Mouse (Mus musculus) embryonic facial prominence, embryonic 12.5 days (tissue): ENCODE data around the gene Calu. TPM values are rescaled to one million over a fixed set of nuclear protein-coding genes. Genes with fewer than 3 reads are reported as not detected.
A peak's percentile ranks its signal among the peaks of the same experiment; 100 is the strongest.

ENCODE experiments used
- ATAC-seq: fragments of 200-750 bp; cut with Nextera tagmentation; 2 replicates; pipeline ENCODE4 v1.8.0; 2017; ENCODE audit not compliant: insufficient number of reproducible peaks, insufficient read depth, low FRiP score, low TSS enrichment
- H3K27ac ChIP-seq: fragments of 300-500 bp; sonication (generic); 2 replicates; pipeline ENCODE4 v1.5.1; 2016; ENCODE audit warnings: mild to moderate bottlenecking
- H3K27me3 ChIP-seq: fragments of 300-500 bp; sonication (generic); 2 replicates; pipeline ENCODE4 v1.6.1; 2016; ENCODE audit warnings: mild to moderate bottlenecking, moderate library complexity
- H3K36me3 ChIP-seq: fragments of 300-500 bp; sonication (generic); 2 replicates; pipeline ENCODE4 v1.6.1; 2016; ENCODE audit warnings: mild to moderate bottlenecking
- H3K4me1 ChIP-seq: fragments of 300-500 bp; sonication (generic); 2 replicates; pipeline ENCODE4 v1.6.1; 2016
- H3K4me2 ChIP-seq: fragments of 300-500 bp; sonication (generic); replicated peaks from 2 replicates; pipeline ENCODE4 v1.6.1; 2016; ENCODE audit warnings: mild to moderate bottlenecking, moderate library complexity
- H3K4me3 ChIP-seq: fragments of 300-500 bp; sonication (generic); 2 replicates; pipeline ENCODE4 v1.5.1; 2016; ENCODE audit warnings: mild to moderate bottlenecking
- H3K9ac ChIP-seq: fragments of 300-500 bp; sonication (generic); 2 replicates; pipeline ENCODE4 v1.6.1; 2016; ENCODE audit warnings: mild to moderate bottlenecking, moderate library complexity
- H3K9me3 ChIP-seq: fragments of 300-500 bp; sonication (generic); 2 replicates; pipeline ENCODE4 v1.6.1; 2016; ENCODE audit warnings: mild to moderate bottlenecking, moderate library complexity
- whole genome bisulfite sequencing: fragments of 180-500 bp; shearing (Covaris S2); methylation state at CpG from one replicate; pipeline ENCODE4 v1.1.7; 2016; 5-methylcytosine and 5-hydroxymethylcytosine counted together
- polyA plus RNA-seq: library from polyadenylated mRNA; unstranded; fragments of >200 nt; fragmentation: Nextera tagmentation; extraction: Ambion mirVana; gene quantifications from 2 replicates; pipeline ENCODE4 v1.2.1, GENCODE M21; 2016

The Calu gene
- polyA plus RNA-seq, 1 experiment from 2014 or later: 332 TPM

DNA sequence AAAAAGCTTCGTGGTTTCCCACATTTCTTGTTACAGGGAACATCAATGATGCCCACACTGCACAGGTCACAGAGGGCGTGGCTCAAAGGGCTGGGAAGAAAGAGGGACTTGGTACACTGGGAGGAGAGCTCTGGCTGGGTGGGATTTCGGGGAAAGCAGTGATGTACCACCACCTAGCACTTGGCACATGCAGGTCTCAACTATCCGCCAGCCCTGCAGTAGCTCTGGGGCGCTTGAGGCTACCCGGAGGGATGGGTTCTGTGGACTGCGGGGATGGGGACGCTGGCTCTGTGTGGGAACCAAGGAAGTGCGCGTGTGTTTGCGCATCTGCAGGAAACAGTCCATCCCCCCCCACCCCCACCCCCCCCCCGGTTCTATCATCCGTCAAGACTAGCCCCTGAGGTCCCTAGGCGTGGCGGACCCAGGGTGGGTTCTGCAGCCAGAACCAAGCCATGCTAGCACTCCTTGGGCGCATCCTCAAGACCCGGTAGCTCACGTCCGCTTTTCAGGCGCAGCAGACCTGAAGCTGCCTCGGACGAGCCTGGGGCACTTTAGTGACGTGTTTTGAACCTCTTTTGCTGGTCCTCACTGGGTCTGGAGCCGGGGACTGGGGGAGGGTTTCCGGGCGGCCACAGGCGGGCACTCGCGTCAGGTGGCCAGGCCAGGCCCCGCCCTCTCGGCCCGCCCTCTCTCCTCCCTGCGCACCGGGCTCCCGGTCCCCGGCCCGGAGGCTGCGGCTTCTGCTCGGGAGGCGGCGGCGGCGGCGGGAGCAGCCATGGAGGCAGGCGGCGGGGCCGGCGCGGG, 48.2 kb downstream of the Calu start, which contains the start of gene Ccdc136:
Gene Ccdc136, plus strand, starts transcription at position 400 of the 804 bp plus-strand sequence.
- Histone ChIP-seq H3K4me3 (peak within 1 kb of the TSS; percentile 63), H3K4me2 (peak within 1 kb of the TSS; percentile 88), H3K36me3 (no peaks in the 10 kb centered on the region), H3K27me3 (peaks cover 21% of the 10 kb centered on the region), H3K9ac (peak within 1 kb of the TSS; percentile 77), H3K4me1 (peaks cover 19% of the 10 kb centered on the region), H3K27ac (peak within 1 kb of the TSS; percentile 23; the same call in 1 of the 2 replicates), H3K9me3 (no peaks in the 10 kb centered on the region)
- WGBS: under 1% methylated on average over 44 of the region's 49 CpGs
- ATAC-seq: peak; percentile 87

DNA sequence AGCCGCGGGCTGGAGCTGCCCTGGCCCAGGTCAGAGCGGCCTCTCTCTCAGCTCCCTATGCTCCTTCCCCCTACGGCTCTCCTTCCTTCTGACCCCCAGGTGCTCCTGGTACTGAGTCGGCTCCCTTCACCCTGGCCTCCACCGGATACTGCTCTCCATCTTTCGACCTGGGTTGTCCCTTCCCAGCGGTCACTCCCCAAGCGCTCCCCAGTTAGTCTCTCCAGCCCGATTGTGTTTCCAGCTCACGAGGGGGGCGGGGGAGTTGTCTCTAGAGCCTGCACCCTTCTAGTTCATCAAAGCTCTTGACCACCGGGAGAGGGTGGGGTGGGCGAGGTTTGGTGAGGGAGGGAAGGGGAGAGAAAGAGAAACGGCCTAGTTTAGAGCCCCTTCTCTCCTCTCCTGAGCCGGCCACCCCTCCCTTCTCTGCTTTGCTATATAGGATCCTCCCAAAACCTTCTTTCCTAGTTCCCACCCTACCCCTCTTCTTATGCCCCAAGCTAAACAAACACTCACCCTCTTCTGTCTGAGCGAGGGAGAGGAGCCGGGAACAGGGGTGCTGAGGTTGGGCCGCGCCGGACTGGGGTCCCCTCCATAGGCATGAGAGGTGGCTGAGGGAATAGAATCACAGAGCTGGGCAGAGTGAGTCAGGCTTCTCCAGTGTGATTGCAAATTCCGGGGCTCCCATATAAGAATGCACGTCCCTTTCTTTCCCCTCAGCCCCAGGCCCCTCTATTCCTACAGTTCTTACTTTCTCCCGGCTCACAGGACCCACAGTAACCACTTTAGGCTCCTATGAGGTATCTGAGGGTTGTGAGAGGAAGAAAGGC, 49.1 kb downstream of the Calu start:
- Histone ChIP-seq H3K36me3 (no peaks in the 10 kb centered on the region), H3K4me1 (peaks cover 19% of the 10 kb centered on the region), H3K27me3 (peaks cover 19% of the 10 kb centered on the region), H3K4me3 (peak overlapping the region; percentile 63), H3K4me2 (peak overlapping the region; percentile 88), H3K9ac (peak overlapping the region; percentile 77), H3K9me3 (no peaks in the 10 kb centered on the region), H3K27ac (peak overlapping the region; percentile 23)
- WGBS: 2% methylated on average over 24 of the region's 24 CpGs
- ATAC-seq: peak; percentile 78

DNA sequence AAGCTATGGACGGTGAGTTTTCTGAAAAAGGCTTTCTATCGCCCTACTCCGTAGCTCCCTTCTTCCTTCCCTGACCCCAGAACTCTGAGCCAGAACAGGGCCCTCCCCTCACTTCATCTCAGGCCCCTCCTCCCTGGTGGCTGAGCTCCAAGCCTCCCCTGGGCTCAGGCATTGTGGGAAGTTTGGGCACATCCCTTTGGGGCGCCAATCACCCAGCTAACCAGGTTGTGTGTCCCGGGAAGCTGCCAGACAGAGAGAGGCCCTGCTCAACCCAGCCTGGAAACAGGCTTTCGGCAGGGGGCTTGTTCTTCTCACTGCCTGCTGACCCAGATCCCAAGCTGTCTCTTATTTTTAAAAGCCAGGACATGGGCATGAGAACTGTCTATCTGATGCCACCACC, 49.7 kb downstream of the Calu start:
- WGBS: 8% methylated on average over 6 of the region's 6 CpGs
- peak overlapping the region; percentile 77; the same call in 1 of the 2 replicates for H3K9ac ChIP-seq
- H3K4me3 ChIP-seq: peak overlapping the region; percentile 63
- H3K9me3 ChIP-seq: no peaks in the 10 kb centered on the region
- H3K4me2 ChIP-seq: peak overlapping the region; percentile 88
- peaks cover 19% of the 10 kb centered on the region for H3K4me1 ChIP-seq
- H3K27me3 ChIP-seq: peaks cover 16% of the 10 kb centered on the region
- no peak for ATAC-seq
- H3K27ac ChIP-seq: peak overlapping the region; percentile 23; the same call in 1 of the 2 replicates
- no peaks in the 10 kb centered on the region for H3K36me3 ChIP-seq

DNA sequence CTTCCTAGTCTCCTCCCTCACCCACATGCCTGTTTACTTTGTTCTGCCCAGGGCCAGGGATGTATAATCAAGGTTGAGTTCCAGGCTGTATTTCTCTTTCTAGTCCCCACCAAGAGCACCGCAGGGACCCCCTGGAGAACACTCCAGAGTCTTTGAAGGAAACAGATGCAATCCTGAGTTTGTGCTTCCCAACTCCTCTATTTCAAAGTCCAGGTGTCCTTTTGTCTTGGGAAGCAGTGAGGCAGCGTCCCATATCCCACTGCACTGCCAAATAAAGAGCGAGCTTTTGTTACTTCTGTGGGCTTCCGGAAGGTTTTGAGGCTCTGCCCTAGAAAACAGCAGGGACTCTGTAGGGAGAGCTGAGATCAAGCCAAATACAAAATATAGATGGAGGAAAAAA, 52.0 kb downstream of the Calu start:
- Histone ChIP-seq H3K27me3 (peaks cover 11% of the 10 kb centered on the region), H3K4me3 (no peak overlapping the region)
- 88% methylated on average over 4 of the region's 4 CpGs for WGBS

DNA sequence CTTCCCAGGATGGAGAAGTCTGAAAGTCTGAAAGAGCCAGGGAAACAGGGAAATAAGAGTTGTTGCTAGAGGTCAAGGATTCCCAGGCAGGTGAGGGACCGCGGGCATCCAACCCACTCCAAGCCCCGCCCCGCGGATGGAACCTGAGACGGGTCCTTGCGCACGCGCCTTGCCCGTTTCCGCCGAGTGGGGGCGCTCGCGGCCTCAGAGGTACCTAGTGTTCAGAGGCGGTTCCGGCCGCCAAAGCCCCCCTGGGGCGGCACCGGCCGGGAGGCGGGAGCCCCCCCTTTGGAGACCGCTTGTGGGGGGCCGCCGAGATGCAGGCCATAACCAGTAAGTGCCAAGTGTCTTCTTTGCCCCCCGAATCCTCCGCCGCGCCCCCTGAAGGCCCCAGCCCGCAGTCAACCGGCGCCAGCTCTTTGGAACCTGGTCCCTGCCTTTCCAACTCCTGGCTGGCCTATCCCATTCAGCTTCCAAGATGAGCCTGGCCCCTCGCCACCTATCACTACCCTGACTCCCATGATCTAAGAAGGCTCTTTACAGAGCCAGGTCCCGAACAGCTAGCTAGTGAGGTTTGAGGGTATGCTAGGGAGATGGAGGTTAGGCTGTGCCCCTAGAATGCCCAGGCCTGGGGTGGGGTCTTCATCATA, 54.9 kb downstream of the Calu start:
- ATAC-seq: no peak
- Histone ChIP-seq H3K4me3 (no peak overlapping the region), H3K9me3 (no peaks in the 10 kb centered on the region), H3K27ac (no peak overlapping the region), H3K4me2 (peak overlapping the region; percentile 45), H3K36me3 (peaks cover 11% of the 10 kb centered on the region; the same call in 1 of the 2 replicates), H3K9ac (no peak overlapping the region), H3K4me1 (peaks cover 4% of the 10 kb centered on the region; the same call in 1 of the 2 replicates), H3K27me3 (0 out of 2 replicates have a peak, but pooled peaks cover 3% of the 10 kb centered on the region)
- WGBS: 6% methylated on average over 34 of the region's 34 CpGs

More for the DNA sequence above, 52.0 kb downstream of the Calu start:
- H3K4me2 ChIP-seq: no peak overlapping the region
- no peak overlapping the region for H3K9ac ChIP-seq
- no peak for ATAC-seq
- H3K4me1 ChIP-seq: peaks cover 19% of the 10 kb centered on the region
- no peaks in the 10 kb centered on the region for H3K36me3 ChIP-seq
- H3K27ac ChIP-seq: no peak overlapping the region
- H3K9me3 ChIP-seq: no peaks in the 10 kb centered on the region

DNA sequence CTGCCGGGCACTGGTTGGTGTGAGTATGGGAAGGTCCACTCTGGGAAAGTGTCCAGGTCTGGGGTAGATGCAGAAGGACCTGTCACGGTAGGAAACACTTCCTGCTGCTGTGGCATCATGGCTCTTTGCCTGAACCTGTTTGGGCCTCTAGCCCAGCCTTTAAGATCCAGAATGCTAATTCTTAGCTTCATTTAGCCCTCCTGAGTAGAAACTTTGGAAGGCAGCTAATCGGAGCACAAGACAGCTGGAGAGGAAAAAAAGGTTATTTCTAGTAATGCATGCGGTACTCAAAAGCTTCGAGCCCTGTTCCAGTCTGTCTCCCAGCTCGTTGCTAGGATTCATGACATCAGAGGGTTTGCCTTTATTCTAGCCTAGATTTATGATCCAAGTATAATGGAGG, 58.5 kb downstream of the Calu start:
- no peak overlapping the region for H3K4me3 ChIP-seq
- WGBS: 89% methylated on average over 6 of the region's 6 CpGs
- H3K27ac ChIP-seq: no peak overlapping the region
- H3K27me3 ChIP-seq: 0 out of 2 replicates have a peak, but pooled peaks cover 3% of the 10 kb centered on the region
- H3K4me1 ChIP-seq: no peaks in the 10 kb centered on the region
- no peaks in the 10 kb centered on the region for H3K9me3 ChIP-seq
- no peak for ATAC-seq
- H3K9ac ChIP-seq: no peak overlapping the region
- H3K4me2 ChIP-seq: no peak overlapping the region
- H3K36me3 ChIP-seq: peaks cover 32% of the 10 kb centered on the region

DNA sequence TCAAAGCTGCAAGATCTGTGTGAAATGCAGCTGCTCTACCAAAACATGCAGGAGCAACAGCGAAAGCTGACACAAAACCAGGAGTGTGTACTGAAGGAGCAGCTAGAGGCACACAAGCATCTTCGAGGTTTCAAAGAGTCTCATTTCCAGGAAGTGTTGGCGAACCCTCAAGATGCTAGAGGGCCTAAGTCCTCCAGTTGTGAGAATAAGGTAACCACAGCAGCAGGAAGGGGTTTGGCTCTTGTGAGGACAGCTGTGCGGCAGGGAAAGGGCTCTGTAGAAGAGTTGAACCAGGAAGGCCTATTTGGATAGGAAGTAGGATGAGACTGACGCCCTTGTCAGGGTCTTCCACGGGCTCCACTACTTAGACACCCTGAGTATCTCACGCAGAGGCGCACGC, 67.6 kb downstream of the Calu start:
- no peak overlapping the region for H3K27ac ChIP-seq
- H3K9me3 ChIP-seq: no peaks in the 10 kb centered on the region
- WGBS: 84% methylated on average over 9 of the region's 9 CpGs
- H3K4me3 ChIP-seq: no peak overlapping the region
- no peak overlapping the region for H3K9ac ChIP-seq
- H3K27me3 ChIP-seq: no peaks in the 10 kb centered on the region
- H3K4me2 ChIP-seq: no peak overlapping the region
- peaks cover 35% of the 10 kb centered on the region for H3K36me3 ChIP-seq
- ATAC-seq: no peak
- H3K4me1 ChIP-seq: no peaks in the 10 kb centered on the region

DNA sequence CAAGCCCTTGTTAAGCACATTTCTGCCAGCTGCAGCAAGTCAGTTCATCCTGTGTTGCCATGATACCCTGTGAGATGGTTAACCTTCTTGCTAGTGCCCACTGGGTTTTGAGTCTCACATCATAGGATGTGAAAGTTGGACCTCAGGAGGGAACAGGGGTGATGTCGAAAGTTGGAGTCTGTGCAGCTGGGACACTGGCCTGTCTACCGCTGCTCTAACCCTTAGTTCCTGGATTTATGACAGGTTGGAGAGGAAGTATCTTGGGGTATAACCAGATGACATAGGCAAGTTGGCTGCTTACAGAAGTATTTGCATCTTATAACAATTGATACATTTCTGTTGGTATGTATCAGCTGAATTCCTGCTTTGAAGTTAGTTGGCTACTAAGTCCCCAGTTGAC, 72.7 kb downstream of the Calu start:
- no peak overlapping the region for H3K27ac ChIP-seq
- no peak for ATAC-seq
- no peak overlapping the region for H3K9ac ChIP-seq
- H3K36me3 ChIP-seq: peaks cover 14% of the 10 kb centered on the region; the same call in 1 of the 2 replicates
- H3K4me1 ChIP-seq: no peaks in the 10 kb centered on the region
- WGBS: 89% methylated on average over 2 of the region's 2 CpGs
- H3K9me3 ChIP-seq: no peaks in the 10 kb centered on the region
- no peaks in the 10 kb centered on the region for H3K27me3 ChIP-seq
- H3K4me3 ChIP-seq: no peak overlapping the region
- H3K4me2 ChIP-seq: no peak overlapping the region

DNA sequence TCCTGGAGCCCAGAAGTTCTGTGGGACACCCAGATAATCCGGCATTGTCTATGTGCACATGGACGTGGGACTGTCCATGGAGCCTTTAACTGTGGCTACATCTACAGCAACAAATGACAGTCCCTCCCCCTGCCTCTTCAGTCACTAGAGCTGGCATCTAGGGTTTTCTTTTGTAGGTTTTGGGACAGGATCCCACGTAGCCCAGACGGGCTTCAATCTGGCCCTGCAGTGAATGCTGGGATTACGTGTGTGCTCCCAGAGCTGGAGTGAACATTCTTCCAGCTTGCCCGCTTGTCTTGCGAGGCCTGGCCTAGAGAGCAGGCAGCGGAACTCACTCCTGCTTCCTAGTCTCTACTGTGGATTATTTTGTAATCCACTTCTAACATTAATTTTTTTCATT, 77.2 kb downstream of the Calu start:
- Histone ChIP-seq H3K4me3 (no peak overlapping the region), H3K9me3 (no peaks in the 10 kb centered on the region), H3K27ac (no peak overlapping the region), H3K27me3 (no peaks in the 10 kb centered on the region), H3K4me1 (no peaks in the 10 kb centered on the region), H3K36me3 (no peaks in the 10 kb centered on the region), H3K4me2 (no peak overlapping the region), H3K9ac (no peak overlapping the region)
- 85% methylated on average over 8 of the region's 8 CpGs for WGBS
- ATAC-seq: no peak

DNA sequence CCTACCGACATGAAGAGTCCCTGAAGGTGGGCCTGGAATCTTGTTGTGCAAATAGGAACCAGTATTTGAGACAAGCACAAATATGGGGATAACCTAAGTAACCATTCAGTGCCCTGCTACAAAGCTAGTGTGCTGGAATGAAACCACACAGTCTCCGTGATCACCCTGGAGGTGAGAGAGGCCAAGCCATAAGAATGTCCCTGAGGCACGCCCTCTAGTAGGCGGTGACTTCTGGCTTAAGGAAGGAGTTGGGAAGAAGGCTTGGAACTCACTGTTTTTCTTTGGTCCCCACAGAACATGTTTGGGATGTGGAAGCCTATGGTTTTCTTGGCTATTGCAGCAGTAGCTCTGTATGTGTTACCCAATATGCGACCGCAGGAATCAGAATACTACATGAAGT, 78.5 kb downstream of the Calu start:
- no peak for ATAC-seq
- peaks cover 1% of the 10 kb centered on the region; the same call in 1 of the 2 replicates for H3K27me3 ChIP-seq
- H3K4me1 ChIP-seq: peaks cover 8% of the 10 kb centered on the region
- no peak overlapping the region for H3K9ac ChIP-seq
- 70% methylated on average over 6 of the region's 6 CpGs for WGBS
- no peak overlapping the region for H3K4me3 ChIP-seq
- H3K4me2 ChIP-seq: no peak overlapping the region
- H3K36me3 ChIP-seq: no peaks in the 10 kb centered on the region
- H3K9me3 ChIP-seq: no peaks in the 10 kb centered on the region
- no peak overlapping the region for H3K27ac ChIP-seq
